Mouse (Mus musculus): ENCODE measurements around the gene Fam169a. TPM values are rescaled to one million over a fixed set of nuclear protein-coding genes. Genes with fewer than 3 reads are reported as not detected.

Fam169a gene
- 1.8 TPM for polyA plus RNA-seq (2014; fragmentation: Illumina TruSeq; extraction: RNeasy Lipid Tissue Mini Kit (QIAGEN cat#74804); ENCODE audit: low read depth, low replicate concordance)

DNA sequence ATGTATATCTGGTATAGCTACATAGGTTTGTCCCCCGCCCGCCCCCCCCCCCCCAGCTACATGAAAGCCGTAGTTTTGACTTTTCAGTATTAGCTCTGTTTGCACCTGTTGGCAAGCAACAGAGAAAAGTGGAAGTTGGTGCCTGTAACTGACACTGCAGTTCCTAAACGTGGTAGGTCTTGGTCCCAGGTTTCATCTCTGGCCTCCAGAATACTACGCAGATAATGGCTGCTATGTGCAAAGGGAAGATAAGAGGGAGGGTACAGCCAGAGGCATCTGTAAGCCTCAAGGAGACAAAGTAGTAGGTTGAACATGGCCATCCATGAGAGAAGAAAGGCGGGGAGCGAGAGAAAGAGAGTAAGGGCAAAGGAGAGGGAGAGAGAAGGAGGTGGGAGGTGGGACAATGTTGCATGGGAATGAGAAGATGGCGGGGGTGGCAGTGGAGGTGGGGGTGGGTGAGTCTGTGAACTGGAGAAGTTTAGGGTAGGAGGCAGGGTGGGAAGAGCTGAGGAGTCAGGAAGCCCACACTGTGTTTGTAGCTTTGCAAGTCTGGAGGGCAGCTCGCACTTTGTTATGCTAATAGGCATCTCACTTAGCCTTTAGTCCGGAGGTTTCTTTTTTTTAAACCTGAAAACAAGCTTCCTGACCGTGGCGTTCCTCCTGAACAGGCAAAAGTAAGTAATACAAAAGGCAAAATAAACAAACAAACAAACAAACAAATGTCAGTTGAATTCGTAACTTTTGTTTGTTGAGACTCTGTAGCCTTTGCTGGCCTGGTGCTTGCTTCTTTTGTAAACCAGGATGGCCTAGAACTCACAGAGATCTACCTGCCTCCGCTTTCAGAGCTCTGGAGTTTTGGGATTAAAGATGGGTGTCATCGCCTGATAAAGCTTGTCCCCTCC, at the start of gene Fam169a:
Fam169a (plus strand) TSS at position 638 of the 902 bp plus-strand sequence.

DNA sequence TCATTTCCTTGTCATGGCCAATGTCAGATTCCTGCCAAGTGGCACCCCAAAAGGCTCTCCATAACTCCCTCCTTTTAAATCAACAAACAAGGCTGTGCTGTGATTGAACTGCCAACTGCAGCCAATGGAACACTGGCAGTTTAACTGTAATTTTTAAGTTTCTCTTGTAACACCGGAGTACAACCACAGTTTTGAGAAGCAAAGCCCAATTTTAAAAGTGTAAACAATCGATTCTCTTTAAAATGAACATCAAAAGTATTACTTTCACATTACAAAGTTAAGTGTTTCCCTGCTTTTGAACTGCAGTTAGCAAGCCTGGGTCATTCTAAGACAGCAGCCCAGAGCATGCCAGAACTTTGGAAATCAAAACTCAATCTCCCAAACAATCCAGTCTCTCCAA, 32.8 kb upstream of the Fam169a start, which contains the start of gene 1700029F12Rik:
1700029F12Rik (minus strand) TSS at position 101 of the 400 bp plus-strand sequence.

DNA sequence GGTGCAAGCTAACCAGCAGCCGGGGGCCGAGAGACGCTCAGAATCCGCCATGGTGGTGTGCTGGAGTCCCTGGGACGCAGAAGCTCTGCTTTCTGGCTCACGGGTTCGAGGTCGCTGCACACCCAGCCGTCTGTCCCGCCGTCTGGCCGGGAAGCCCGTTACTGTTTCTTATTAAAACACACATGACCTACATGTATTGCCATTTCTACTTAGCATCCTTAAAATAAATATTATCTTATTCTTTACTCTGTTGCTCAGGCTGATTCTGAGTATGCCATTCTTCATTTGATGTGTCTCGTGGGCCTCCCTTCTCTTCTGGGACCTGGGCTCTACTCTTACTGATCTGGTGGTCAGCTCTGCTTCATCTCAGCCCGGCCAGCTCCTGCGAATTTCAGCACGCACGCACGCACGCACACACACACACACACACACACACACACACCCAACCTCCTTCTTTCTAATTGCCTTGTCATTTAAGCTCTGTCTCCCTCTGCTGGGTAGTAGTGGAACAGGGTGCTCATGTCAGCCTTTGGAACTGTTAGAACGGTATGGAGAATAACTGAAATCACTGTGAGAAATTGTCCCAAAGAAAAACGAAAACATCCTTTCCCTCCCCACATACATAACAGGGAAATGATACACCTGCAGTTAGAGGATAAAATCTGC, 32.2 kb downstream of the Fam169a start, which contains the start of gene Gm6169:
Gm6169 (minus strand) TSS at position 51 of the 666 bp plus-strand sequence.

GRCm38 (mm10) chr13:97137466-97138400, 70.6 kb downstream of the Fam169a start, which contains the start of the genes Gfm2 and Nsa2:
Gene Gfm2 (plus strand): TSS chr13:97137937.
Gene Nsa2 (minus strand): TSS chr13:97137937.

Other genes with a start within 250 kb of the Fam169a start
- 4.8 TPM for gene Gcnt4, start 142.6 kb upstream of the Fam169a start, polyA plus RNA-seq (2014; fragmentation: Illumina TruSeq; extraction: RNeasy Lipid Tissue Mini Kit (QIAGEN cat#74804); ENCODE audit: low read depth, low replicate concordance)
- not detected for gene 1700029F12Rik, start 32.9 kb upstream of the Fam169a start, polyA plus RNA-seq (2014; fragmentation: Illumina TruSeq; extraction: RNeasy Lipid Tissue Mini Kit (QIAGEN cat#74804); ENCODE audit: low read depth, low replicate concordance)
- gene Gm6169, start 32.0 kb downstream of the Fam169a start, polyA plus RNA-seq (2014; fragmentation: Illumina TruSeq; extraction: RNeasy Lipid Tissue Mini Kit (QIAGEN cat#74804); ENCODE audit: low read depth, low replicate concordance) = 2.6 TPM
- 118 TPM for gene Gfm2, start 70.7 kb downstream of the Fam169a start, polyA plus RNA-seq (2014; fragmentation: Illumina TruSeq; extraction: RNeasy Lipid Tissue Mini Kit (QIAGEN cat#74804); ENCODE audit: low read depth, low replicate concordance)
- 163 TPM for gene Nsa2, start 70.7 kb downstream of the Fam169a start, polyA plus RNA-seq (2014; fragmentation: Illumina TruSeq; extraction: RNeasy Lipid Tissue Mini Kit (QIAGEN cat#74804); ENCODE audit: low read depth, low replicate concordance)
- gene Hexb, start 131.1 kb downstream of the Fam169a start, polyA plus RNA-seq (2014; fragmentation: Illumina TruSeq; extraction: RNeasy Lipid Tissue Mini Kit (QIAGEN cat#74804); ENCODE audit: low read depth, low replicate concordance) = 315 TPM
- 4.4 TPM for gene Enc1, start 173.8 kb downstream of the Fam169a start, polyA plus RNA-seq (2014; fragmentation: Illumina TruSeq; extraction: RNeasy Lipid Tissue Mini Kit (QIAGEN cat#74804); ENCODE audit: low read depth, low replicate concordance)

Data from kidney, adult 10 weeks (tissue).